Mouse (Mus musculus): ENCODE measurements around the gene Mpv17.

Mpv17 gene

DNA sequence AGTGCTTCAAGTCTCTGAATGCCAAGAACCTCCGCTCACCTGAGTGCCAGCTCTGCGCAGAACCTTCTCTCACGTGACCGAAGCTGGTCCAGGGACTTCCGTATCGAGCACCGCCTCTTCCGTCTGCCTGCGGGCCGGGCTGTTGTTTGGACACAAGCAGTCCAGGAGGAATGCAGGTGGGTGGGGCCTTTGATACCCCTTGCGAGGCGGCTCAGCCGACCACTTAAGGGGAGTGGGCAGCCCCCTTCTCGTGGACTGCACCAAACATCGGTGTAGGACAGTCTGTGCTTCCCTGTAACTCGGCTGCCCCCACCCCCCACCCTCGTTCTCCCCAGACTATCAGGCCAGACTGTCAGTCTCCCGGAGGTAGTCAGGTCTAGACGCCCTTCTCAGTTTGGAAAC lies at the start of gene Mpv17:
Gene Mpv17 (minus strand): TSS at position 100 of the 402 bp plus-strand sequence.
- DNase-seq: peak; percentile 87

GRCm38 (mm10) chr5:31202933-31203332 lies 48.9 kb upstream of the Mpv17 start:
- no peak for DNase-seq

- DNase-seq: peak; percentile 99
Measured at GRCm38 (mm10) chr5:31201742-31202590, 47.9 kb upstream of the Mpv17 start, which contains the start of gene Zfp513. Gene Zfp513 (minus strand): TSS chr5:31202303.

DNA sequence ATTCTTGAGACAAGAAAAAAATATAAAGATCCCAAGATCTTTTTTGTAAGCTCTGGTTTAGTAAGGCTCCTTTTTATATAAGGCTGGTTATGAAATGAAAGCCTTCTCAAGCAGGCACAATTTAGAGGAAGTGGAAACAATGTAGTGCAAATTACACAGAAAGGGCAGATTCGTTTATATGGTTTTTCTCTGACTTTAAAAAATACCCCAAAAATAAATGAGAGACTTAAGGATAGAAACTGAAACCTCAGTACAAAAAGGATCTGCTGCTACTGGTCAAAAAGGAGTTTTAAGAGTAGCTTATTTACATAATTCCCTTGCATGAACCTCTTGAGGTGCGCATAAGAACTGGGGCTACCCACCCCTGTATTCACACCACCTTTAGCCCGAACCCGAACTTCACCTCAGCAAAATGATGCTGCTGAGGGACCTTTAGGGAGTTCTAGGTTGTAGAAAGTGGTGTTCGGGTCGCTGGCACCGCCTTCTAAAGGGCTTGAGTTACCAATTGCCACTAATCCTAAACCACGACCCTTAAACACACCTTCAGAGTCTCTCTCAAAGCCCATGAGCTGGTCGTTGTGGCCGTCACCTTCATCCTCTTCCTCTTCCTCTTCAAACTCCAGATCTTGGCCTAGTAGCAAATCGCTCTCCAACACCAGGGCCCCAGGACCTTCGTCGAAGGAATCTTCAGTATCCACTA lies 47.1 kb upstream of the Mpv17 start:
- no peak for DNase-seq

- DNase-seq: no peak
Measured at GRCm38 (mm10) chr5:31200327-31200768, 46.3 kb upstream of the Mpv17 start.

DNA sequence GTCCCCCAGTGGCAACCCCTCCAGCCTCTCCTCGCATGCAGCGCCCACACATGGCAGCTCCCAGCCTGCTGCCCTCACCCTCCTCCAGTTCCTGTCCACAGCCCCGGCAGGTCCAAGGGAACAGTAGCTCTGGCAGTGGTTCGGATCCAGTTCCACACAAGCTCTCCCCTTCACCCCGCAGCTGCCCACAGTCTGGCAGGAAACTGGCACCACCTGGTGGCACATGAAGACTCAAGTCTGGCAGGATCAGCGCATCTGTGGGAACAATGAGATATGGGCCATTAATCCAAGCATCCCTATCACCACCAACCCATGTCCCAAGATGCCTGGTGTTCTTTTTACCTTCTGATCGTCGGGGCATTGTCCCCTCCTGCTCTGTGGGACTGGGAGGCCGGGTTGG lies 45.8 kb upstream of the Mpv17 start:
- peak; percentile 48 for DNase-seq

DNA sequence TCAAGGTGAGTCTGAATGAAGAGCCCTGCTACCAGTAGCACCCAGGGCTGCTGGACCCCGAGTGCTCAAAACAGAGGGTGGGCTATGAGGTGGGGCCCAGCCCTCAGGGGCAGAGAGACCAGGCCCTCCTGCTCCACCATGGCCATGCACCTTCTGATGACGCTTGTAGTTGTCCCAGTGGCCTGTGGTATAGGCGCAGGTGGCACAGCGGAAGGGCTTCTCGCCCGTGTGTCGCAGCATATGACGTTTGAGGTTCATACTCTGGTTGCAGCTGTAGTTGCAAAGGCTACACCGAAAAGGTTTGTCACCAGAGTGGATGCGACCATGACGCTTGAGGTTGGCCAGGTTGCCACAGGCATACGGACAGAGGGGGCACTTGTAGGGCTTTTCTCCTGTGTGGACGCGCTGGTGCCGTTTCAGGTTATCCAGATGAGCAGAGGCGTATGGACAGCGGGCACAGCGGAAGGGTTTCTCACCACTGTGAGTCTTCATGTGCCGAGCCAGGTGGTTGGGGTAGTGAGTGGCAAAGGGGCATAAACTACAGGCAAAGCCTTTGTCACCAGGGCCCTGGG lies 45.4 kb upstream of the Mpv17 start:
- no peak for DNase-seq

DNA sequence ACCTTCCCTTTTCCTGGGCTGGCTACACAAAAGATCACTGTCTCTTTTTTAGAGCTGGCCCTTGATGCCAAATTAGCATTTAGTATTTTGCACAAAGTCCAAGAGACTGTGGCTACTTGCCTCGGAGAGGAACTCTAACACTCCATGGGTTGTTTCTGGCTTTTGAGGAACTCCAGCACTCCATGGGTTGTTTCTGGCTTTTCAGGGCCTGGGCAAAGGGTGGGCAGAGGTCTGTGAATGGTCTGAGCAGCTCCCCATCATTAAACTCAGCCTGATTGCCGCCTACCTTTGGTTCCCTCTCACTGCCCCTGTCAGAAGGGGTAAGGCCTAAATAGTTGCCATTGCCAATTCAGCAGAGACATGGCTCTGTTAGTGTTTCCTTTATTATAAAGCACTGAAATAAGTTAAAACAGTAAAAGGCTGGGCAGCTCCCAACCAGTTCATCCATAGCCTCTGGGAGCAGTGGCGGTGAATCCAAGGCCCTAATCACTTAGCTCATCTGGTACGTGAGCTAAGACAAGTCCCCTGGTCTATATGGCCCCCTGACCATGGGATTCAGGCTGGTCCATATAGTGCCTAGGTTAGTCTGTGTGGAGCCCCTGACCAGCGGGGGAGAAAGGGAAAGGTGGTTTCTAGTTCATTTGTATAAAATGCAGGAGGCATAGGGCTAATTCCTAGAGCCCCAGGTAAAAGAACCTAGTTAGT lies 44.7 kb upstream of the Mpv17 start:
- DNase-seq: no peak

DNA sequence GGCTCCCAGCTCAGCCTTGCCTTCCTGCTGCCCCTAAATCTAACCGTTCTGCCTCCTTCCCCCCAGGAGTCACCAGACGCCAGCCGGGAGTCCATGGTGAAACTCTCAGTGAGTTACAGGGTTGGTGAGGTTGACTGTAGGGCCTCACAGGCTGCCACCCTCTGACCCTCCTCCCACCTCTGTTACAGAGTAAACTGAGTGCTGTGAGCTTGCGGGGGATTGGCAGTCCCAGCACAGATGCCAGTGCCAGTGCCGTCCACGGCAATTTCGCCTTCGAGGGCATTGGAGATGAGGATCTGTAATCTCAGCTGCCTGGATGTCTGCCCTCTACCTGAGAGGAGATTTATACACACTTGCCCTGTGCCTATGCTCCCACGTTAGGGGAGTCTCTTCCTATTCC lies 44.1 kb upstream of the Mpv17 start:
- DNase-seq: no peak

DNA sequence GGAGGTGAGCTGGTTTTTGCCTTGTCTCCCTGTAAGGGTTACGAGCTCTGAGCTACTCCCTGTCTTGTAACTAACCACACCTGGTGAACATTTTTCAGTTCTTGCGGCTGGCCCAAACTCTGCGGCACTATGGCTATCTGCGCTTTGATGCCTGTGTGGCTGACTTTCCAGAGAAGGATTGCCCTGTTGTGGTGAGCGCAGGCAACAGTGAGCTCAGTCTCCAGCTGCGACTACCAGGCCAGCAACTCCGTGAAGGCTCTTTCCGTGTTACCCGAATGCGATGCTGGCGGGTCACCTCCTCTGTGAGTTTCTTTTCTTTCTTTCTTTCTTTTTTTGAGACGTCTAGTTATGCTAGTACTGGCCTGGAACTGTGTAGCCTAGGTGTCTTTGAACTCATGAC lies 43.0 kb upstream of the Mpv17 start:
- no peak for DNase-seq

DNA sequence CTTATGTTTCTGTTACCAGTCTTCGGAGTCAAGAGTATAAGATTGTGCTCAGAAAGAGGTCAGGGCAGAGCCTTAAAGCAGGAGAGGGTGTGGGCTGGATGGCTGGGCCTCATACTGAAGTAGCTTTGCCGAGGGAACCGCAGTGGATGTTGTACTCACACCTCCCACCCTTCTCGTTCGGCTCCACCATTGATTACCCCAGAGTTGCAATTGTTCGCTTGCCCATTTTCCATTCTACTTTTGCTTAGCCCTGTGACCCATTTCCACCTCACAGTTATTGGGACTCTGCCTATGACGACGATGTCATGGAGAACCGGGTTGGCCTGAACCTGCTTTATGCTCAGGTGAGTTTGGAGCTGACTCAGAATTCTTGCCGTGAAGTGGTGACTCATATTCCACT lies 42.2 kb upstream of the Mpv17 start:
- no peak for DNase-seq

GRCm38 (mm10) chr5:31195671-31196070 lies 41.6 kb upstream of the Mpv17 start:
- peak; percentile 55 for DNase-seq

DNA sequence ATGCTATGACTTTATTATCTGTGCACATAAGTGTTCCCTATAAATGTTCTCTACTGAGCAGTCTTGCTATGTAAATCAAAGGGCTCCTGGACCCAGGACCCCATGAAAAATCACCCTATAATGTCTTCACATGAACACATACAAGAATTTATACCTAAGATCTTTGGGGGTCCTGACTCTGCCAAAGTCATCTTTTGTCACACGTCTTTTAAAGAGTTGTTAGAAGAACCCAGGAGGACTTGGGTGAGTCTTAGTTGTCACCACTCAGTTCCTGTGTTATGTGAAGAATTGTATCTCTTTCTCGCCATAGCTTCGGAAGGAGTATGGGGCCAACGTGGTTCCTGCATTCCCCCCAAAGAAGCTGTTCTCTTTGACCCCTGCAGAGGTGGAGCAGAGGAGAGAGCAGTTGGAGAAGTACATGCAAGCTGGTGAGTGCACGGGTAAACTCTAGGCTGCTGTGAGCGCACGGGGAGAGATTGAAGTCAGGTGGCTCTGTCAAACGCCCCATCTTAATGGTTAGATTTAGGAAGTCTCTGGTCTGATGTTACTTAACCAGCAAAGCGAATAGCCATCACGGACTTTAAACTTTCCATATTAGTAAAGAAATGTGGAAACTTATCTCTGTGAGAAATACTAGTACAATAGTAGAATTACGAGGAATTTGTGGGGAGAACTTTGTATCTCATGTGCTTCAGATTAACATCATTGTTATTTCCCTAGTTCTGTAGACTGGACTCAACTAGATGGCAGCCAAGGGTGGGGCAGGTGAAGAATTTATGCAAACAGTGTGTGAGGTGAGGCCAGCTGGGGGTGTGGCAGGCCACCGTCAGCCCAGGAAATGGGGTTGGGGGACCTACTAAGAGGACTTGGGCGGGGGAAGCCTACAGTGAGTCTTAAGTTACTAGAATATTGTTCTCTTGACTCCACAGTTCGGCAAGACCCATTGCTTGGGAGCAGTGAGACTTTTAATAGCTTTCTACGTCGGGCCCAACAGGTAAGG lies 40.7 kb upstream of the Mpv17 start:
- no peak for DNase-seq

- no peak for DNase-seq
Measured at GRCm38 (mm10) chr5:31193631-31194281, 39.7 kb upstream of the Mpv17 start.

DNA sequence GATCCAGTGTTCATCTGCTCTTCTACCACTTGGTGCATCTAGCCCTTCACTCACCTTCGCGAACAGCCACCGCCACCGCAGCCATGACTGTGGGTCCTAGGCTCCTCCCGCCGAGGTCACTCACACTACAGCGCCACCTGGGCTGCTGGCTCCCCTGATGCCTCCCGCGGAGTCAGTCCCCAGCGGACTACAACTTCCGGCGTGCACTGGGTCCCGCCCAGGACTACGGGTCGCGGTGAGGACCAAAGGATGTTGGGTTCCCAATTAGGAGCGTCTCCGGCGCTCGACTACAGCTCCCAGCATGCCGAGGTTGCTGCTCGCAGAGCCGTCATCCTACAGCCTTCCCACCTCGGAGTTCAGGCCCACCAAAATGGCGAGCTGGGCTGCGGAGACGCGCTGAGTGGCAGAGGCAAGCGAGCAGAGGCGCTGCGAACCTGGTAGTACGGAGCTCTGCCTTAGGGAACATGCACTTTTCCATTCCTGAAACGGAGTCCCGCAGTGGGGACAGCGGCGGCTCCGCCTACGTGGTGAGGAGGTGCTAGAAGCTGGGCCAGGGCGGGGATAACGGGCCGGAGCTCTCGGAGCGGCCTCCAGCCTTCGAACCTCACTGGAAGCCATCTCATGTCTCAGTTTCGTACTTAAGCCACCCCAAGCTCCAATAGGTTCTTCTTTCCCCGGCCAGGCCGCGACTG lies 39.0 kb upstream of the Mpv17 start, which contains the start of the genes Snx17 and Eif2b4:
Gene Snx17 (plus strand): TSS at position 289 of the 692 bp plus-strand sequence.
Gene Eif2b4 (minus strand): TSS at position 492 of the 692 bp plus-strand sequence.
- peak; percentile 99 for DNase-seq

GRCm38 (mm10) chr5:31192045-31192938 lies 38.2 kb upstream of the Mpv17 start:
- DNase-seq: no peak

- no peak for DNase-seq
Measured at GRCm38 (mm10) chr5:31190201-31190600, 36.1 kb upstream of the Mpv17 start.

GRCm38 (mm10) chr5:31188223-31188840 lies 34.3 kb upstream of the Mpv17 start:
- DNase-seq: no peak

GRCm38 (mm10) chr5:31183678-31184077 lies 29.6 kb upstream of the Mpv17 start:
- DNase-seq: no peak
